Mouse (Mus musculus) monocyte, adult 5-6 weeks (primary cell): ENCODE measurements around the gene Fam126b. TPM values are rescaled to one million over a fixed set of nuclear protein-coding genes. Genes with fewer than 3 reads are reported as not detected.
A peak's percentile ranks its signal among the peaks of the same experiment; 100 is the strongest.
"Not testable (repeated sequence)": the region's sequence is repeated elsewhere in the genome, so short reads cannot be mapped to it uniquely, and the experiment has no call there.

Experiments
- ATAC-seq: fragments of 153-309, 156-312 bp; replicated peaks from 2 replicates; pipeline ENCODE4 v1.8.0; 2017; ENCODE audit warnings: mild to moderate bottlenecking; ENCODE audit not compliant: low TSS enrichment, insufficient number of reproducible peaks, severe bottlenecking, poor library complexity, low FRiP score
- total RNA-seq: library from RNA; stranded (forward); fragments of 200-1000, 200-491, 200-594 nt; gene quantifications from 3 replicates; pipeline ENCODE4 v1.2.3, GENCODE M21; 2017

The Fam126b gene
- total RNA-seq, 1 experiment from 2014 or later, result 14.9 TPM

DNA sequence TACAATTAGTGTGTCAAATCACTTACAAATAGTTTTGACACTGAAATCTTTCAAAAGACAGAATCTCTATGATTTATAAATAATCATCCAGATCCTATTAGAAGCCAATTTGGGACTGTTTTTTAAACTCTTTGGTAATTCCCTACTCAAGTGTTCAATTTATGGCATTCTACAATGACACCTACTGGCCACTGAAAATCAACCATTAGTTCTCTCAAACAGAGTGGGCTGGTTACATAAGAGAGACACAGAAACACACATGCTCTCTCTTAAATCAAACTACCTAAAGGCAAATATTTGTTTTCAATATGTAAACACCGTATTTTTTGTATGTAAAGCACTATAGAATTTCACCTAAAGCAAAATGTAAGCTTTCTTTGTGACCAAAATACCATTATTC is 1.9 kb downstream of the Fam126b start:
- no peak for ATAC-seq

- ATAC-seq, result no peak
These were observed 3.5 kb downstream of the Fam126b start for GRCm38 (mm10) chr1:58582611-58583010.

GRCm38 (mm10) chr1:58579179-58579578 is 6.9 kb downstream of the Fam126b start:
- ATAC-seq, result no peak

GRCm38 (mm10) chr1:58570437-58570836 is 15.7 kb downstream of the Fam126b start:
- ATAC-seq, result no peak

GRCm38 (mm10) chr1:58568456-58569130 is 17.5 kb downstream of the Fam126b start:
- ATAC-seq, result no peak

GRCm38 (mm10) chr1:58566621-58567020 is 19.5 kb downstream of the Fam126b start:
- no peak for ATAC-seq

DNA sequence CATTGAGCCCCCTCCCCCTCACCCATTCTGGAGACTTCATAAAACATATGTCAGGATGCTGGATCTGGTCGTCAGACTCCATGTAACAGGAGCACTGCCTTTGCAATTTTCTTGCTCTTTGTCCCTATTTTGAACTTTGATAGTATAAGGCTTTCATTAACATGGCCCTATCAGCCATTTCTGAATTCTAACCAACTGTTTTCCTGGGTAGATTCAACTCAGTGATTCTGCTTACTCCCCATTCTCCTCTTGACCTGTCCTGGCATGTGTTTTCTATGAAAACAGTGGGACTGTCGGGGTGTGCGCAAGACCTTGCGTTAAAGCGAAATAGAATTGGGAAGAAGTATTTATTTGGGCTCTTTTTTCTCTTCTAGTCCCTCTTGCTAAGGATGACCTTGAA is 21.1 kb downstream of the Fam126b start:
- ATAC-seq, result no peak

DNA sequence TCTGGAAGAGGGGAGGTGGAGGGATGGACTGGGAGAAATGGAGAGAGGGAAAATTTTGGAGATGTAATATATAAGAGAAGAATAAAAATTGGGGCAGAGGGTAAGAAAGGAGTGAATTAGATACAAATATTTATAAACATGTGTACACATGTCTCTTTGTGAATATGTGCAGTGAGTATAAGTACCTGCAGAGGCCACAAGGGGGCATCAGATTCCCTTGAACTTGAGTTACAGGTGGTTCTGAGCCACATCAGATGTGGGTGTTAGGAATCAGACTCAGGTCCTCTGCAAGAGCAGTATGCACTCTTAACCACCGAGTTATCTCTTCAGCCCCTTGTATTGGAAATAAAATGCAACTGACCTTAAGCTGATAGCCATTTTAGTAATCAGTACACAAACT is 23.7 kb downstream of the Fam126b start:
- ATAC-seq, result 0 out of 2 replicates have a peak, but pooled peaks have one; percentile 50

GRCm38 (mm10) chr1:58560370-58560769 is 25.8 kb downstream of the Fam126b start:
- not testable (repeated sequence) for ATAC-seq

DNA sequence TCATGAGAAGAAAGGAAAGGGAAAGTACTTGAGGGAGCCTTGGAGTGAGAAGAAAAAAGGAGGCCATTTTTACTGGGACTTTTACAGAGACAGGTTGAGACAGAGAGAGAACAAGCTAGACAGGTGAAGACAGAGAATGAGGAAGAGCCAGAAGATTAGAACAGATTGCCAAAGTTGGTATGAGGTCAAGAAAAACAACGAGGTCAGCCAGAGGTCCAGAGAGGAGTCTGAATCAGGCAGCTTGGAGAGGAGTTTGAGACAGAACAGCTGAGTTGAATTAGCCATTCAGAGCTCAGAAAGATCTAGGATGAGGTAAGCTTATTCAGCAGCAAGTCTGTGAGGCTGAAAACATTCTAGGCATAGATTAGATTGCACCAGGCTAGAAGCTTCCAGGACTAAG is 44.7 kb downstream of the Fam126b start:
- ATAC-seq, result no peak

- no peak for ATAC-seq
These were observed 78.9 kb downstream of the Fam126b start for GRCm38 (mm10) chr1:58507249-58507648.

DNA sequence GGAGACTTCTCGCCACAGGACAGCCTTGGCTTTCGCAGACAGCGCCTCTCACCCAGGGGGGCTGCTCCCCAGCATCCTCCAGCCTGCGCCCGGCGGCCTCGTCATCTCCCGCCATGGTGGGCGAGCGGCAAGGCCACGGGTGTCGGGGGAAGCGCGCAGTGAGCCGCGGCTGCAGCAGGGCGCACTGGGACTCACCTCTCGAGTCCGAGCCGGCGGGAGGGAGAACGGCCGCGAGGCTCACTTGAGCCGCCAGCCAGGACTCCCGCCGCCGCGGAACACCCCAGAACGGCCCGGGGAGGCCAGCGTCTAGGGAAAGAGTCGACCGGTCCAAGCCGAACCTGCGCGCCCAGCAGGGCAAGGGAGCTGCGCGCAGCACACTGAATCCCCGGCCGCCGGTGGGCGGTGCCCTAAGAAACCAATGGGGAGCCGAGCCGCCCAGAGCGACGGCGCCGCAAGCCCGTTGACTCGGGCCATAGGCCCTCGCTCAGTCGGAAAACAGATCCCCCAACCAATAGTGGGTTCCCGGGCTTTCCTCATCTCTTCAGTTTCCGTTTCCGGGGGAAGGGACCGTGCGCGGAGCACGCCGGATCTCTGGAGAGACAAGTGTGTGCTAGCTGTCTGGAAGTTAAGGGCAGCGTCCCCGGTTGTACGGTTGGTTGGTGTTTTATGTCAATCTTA is 81.4 kb downstream of the Fam126b start, which contains the start of gene Orc2:
Gene Orc2 (minus strand): TSS at position 533 of the 678 bp plus-strand sequence.
- peak; percentile 98 for ATAC-seq

DNA sequence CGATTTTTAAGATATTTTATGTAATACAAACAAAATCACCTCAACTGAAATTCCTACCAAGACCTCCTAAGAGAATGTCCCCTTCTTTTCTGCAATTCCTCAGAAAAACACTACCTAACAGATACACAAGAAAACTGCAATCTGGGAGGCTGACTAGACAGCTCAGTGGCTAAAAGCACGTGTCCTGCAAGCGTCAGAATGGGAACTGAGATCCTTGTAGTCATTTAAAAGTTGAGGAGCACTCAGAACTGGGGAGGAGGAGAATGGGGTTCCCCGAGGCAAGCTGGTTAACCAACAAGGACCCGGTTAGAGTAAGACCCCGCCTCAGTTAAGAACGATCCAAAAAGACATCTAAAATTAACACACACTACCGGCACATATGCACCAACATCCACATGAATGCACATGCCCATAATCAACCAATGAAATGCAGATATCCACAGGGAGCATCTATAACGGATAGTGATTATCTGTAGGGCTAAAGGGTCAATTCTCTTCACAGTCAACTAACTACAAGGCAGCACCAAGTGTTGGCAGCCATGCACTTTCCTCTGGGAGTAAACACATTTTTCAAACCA is 82.2 kb downstream of the Fam126b start:
- ATAC-seq, result no peak

DNA sequence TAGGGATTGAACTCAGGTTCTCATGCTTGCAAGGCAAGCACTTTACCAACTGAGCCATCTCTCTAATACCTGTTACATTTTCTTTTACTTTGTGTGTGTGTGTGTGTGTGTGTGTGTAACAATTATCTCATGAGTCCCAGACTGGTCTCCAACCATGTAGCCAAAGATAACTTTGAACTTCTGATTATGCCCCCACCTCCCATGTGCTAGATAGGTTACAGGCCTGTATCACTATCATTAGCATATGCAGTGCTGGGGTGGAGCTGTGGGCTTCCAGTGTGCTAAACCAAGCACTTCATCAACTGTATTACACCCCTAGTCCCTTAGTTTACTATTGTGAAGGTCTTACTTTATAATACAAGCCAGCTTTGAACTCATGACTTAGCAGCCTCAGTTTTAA is 83.0 kb downstream of the Fam126b start:
- ATAC-seq, result no peak

GRCm38 (mm10) chr1:58498758-58499157 is 87.4 kb downstream of the Fam126b start:
- no peak for ATAC-seq

GRCm38 (mm10) chr1:58497678-58498077 is 88.4 kb downstream of the Fam126b start:
- ATAC-seq, result no peak

DNA sequence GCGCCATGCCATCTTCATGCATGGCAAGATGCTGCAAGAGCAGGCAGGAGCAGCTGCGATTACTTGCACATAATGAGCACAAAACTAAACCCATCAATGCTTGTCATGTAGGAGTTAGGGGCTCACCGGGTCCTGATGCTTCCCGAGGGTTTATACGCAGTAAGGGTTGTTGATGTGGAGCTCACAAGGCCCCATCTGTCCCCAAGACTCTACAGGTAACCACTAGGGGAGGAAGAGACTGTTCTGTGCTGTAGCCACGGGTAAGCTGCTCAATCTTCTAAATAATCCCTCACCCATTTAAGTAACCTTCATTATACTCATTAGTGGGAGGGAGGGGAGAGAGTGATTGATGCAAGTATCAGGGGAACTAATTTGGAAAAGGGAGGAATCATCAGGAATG is 90.5 kb downstream of the Fam126b start:
- ATAC-seq, result no peak

GRCm38 (mm10) chr1:58482647-58483046 is 103.5 kb downstream of the Fam126b start:
- ATAC-seq, result no peak

GRCm38 (mm10) chr1:58475662-58476061 is 110.5 kb downstream of the Fam126b start:
- ATAC-seq, result no peak
